Mouse (Mus musculus) kidney, adult 2 months (tissue): ENCODE measurements around the gene Ccdc163.

Experiments
- CTCF ChIP-seq: fragments of 200-500 bp; conservative IDR thresholded peaks from 2 replicates; pipeline ENCODE4 v1.5.1; 2011; ENCODE audit warnings: low read depth, mild to moderate bottlenecking, control low read depth, low read length, moderate library complexity, mixed read lengths; ENCODE audit not compliant: insufficient read depth, insufficient read length
- POLR2A ChIP-seq: fragments of 200-500 bp; IDR thresholded peaks from one replicate; pipeline ENCODE4 v1.6.1; 2011; ENCODE audit warnings: low read depth, low read length, control low read depth

DNA sequence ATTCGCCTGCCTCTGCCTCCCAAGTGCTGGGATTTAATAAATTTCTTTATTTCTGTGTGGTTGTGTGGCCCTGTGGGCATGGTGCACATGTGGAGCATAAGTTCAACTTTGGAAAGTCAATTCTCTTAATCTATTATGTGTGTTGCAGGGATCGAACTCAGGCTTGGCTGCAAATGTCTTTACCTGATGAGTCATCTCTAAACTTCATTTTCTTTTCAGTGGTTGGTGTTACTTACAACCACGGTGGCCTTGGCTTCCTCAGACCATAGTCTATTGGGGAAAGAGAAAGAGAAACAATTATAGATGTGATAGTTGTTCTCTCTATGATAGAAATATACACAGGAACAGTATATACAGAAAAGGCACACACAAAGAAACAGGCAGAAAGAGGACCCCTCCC is 32.3 kb upstream of the Ccdc163 start:
- no peak for TF ChIP-seq CTCF
- TF ChIP-seq POLR2A = no peak
